Mouse (Mus musculus): ENCODE results near the gene Tcirg1. TPM values are rescaled to one million over a fixed set of nuclear protein-coding genes. Genes with fewer than 3 reads are reported as not detected.

The Tcirg1 gene
- 168 and 319 TPM in 2 replicates for polyA plus RNA-seq (2012; ENCODE audit: low replicate concordance)

DNA sequence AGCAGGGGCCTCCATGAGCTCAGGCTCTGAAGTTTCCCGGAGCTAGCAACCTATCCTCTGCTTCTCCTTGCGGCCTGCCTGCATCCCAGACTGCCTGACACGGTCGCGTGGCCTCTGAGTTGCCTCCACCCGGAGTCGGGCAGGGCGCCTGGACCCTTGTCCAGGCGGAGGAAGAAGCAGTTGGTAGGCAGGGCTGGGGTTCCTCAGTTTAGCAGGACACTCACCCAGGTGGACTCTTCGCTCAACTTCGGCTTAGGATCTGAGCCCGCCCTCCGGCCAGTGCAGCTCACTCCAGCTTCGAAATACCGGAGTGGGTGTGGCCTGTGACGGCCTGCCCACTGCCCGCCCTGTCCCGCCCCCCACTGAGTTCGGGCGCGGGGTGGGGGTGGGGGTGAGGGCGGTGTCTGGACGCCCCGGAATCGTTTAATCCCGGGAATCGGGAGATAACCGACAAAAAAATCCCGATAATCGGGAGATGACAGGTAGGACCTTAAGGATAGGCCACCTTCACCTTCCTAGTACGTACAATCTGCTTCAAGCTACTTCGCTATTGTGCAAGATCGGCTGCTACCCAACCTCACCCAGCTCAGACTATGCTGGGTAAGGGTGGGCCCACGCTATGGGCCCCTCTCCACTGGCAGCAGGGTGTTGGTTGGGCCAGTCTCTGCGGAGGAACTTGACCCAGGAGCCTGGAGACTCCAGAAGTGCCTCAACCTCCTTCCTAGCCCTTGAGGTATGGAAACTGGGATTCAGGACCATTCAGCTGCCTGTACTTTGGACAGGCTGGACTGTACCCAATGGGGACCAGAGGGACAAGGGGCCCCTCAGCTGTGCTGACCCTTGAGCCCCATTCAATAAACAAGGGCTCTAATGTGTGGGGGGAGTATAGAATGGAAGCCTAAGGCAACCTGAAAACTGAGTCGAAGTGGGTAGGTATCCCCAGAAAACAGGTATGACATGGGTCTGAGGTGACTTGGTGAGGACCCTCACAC lies at the start of gene Tcirg1:
Gene Tcirg1 (minus strand): TSS at position 339 of the 992 bp plus-strand sequence.

DNA sequence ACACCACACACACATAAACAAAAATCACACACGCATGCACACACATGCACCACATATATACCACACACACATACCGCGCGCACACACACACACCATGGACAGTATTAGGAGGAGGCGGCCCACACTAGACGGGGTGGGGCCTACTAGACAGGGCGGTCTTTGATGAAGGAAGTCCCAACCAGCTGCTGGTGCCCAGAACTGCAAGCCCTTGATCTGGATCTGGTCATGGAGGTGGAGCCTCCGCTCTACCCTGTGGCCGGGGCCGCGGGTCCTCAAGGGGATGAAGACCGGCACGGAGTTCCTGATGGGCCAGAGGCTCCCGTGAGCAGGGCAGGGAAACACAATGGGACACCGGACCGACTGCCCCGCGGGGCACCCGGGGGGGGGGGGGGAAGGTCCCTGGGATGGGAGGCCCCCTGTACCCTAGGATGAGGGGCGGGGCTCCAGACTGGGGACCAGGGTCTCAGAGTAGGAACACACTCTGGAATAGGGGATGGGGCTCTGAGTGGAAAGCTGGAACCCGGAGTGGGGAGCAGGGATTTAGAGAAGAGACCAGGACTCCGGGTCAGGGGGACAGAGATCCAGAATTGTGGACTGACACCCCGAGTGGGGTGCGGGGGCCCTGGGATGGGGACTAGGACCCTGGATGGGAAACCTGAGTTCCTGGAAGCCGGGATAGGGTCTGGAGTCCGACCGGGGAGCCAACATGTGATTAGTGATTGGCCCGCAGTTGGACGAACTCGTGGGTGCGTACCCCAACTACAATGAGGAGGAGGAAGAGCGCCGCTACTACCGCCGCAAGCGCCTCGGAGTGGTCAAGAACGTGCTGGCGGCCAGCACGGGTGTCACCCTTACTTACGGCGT lies 28.3 kb upstream of the Tcirg1 start, which contains the start of gene Unc93b1:
Gene Unc93b1 (plus strand): TSS at position 155 of the 864 bp plus-strand sequence.

GRCm38 (mm10) chr19:3929211-3929941 lies 22.4 kb upstream of the Tcirg1 start, which contains the start of gene Aldh3b1:
Gene Aldh3b1, minus strand, starts transcription at chr19:3929808.

DNA sequence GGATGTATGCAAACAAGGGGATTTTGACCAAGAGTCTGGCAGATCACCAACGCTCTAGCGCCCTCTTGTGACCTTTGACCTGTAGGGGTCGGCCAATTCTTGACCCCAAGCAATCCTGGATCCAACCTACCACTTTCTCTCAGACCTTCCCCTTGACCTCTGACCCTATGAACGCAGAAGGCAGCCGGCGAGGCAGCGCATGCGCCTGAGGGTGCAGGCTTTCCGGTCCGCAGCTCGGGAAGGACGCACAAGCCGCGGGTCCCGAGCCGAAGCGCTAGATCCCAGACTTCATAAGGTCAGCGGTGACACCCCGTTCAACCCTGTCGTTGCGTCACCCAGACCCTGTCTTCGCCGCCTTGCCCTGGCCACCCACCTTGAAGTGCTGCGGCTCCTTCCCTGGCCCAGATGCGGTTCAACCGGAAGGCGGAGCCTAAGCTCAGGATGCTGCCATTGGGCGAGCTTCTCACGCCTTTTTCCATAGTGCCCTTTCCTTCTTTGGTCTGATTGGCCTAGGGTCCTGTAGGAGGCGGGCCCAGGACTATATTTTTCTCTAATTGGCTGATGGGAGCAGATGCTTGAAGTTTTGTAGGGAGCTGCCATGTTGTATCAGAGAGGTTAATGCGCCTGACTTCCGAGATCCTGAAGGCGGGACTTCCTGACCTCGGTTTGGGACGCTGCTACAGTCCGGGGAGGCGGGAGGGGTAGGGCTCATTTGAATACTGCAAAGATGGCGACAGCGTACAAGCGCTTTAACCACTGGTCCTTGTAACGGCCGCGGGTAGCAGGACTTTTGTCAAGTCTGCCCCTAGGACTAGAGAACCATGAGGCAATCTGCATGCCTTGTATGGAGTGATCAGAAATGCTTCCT lies 5.6 kb upstream of the Tcirg1 start, which contains the start of gene Ndufs8:
Gene Ndufs8 (minus strand): TSS at position 438 of the 868 bp plus-strand sequence.

GRCm38 (mm10) chr19:3851502-3851962 lies 55.4 kb downstream of the Tcirg1 start, which contains the start of gene Chka:
Gene Chka, plus strand, starts transcription at chr19:3851773.

Other genes starting within 250 kb of the Tcirg1 start
- 18.0 and 21.3 TPM in 2 replicates for gene Lrp5, start 220.6 kb downstream of the Tcirg1 start, polyA plus RNA-seq (2012; ENCODE audit: low replicate concordance)
- gene 1810055G02Rik, start 198.8 kb downstream of the Tcirg1 start, polyA plus RNA-seq (2012; ENCODE audit: low replicate concordance), result 1.7 and 4.1 TPM in 2 replicates
- 21.5 and 25.7 TPM in 2 replicates for gene Kmt5b, start 139.7 kb downstream of the Tcirg1 start, polyA plus RNA-seq (2012; ENCODE audit: low replicate concordance)
- 10.5 and 28.9 TPM in 2 replicates for gene Chka, start 55.4 kb downstream of the Tcirg1 start, polyA plus RNA-seq (2012; ENCODE audit: low replicate concordance)
- gene Ndufs8, start 5.6 kb upstream of the Tcirg1 start, polyA plus RNA-seq (2012; ENCODE audit: low replicate concordance), result 14.4 and 178 TPM in 2 replicates
- 12.9 and 17.0 TPM in 2 replicates for gene Aldh3b1, start 22.7 kb upstream of the Tcirg1 start, polyA plus RNA-seq (2012; ENCODE audit: low replicate concordance)
- 560 and 780 TPM in 2 replicates for gene Unc93b1, start 28.1 kb upstream of the Tcirg1 start, polyA plus RNA-seq (2012; ENCODE audit: low replicate concordance)
- 0.03 TPM in 1 of 2 replicates, not detected in the other for gene Aldh3b3, start 51.5 kb upstream of the Tcirg1 start, polyA plus RNA-seq (2012; ENCODE audit: low replicate concordance)
- 0.14 and 1.1 TPM in 2 replicates for gene Aldh3b2, start 65.2 kb upstream of the Tcirg1 start, polyA plus RNA-seq (2012; ENCODE audit: low replicate concordance)
- gene Acy3, start 79.4 kb upstream of the Tcirg1 start, polyA plus RNA-seq (2012; ENCODE audit: low replicate concordance), result 0.24 and 2.2 TPM in 2 replicates
- gene Tbx10, start 85.6 kb upstream of the Tcirg1 start, polyA plus RNA-seq (2012; ENCODE audit: low replicate concordance), result not detected in 2 replicates
- gene Nudt8, start 93.4 kb upstream of the Tcirg1 start, polyA plus RNA-seq (2012; ENCODE audit: low replicate concordance), result 15.0 and 27.5 TPM in 2 replicates
- gene Gm49405, start 93.5 kb upstream of the Tcirg1 start, polyA plus RNA-seq (2012; ENCODE audit: low replicate concordance), result 6.1 and 8.0 TPM in 2 replicates
- gene Doc2g, start 96.2 kb upstream of the Tcirg1 start, polyA plus RNA-seq (2012; ENCODE audit: low replicate concordance), result 8.9 and 23.7 TPM in 2 replicates
- gene Ndufv1, start 105.7 kb upstream of the Tcirg1 start, polyA plus RNA-seq (2012; ENCODE audit: low replicate concordance), result 57.0 and 132 TPM in 2 replicates
- gene Gstp1, start 130.9 kb upstream of the Tcirg1 start, polyA plus RNA-seq (2012; ENCODE audit: low replicate concordance), result 64.6 and 210 TPM in 2 replicates
- gene Gstp2, start 138.9 kb upstream of the Tcirg1 start, polyA plus RNA-seq (2012; ENCODE audit: low replicate concordance), result 0.47 and 0.56 TPM in 2 replicates
- gene Gstp3, start 152.4 kb upstream of the Tcirg1 start, polyA plus RNA-seq (2012; ENCODE audit: low replicate concordance), result 8.4 and 10.8 TPM in 2 replicates
- not detected in 2 replicates for gene Cabp2, start 174.4 kb upstream of the Tcirg1 start, polyA plus RNA-seq (2012; ENCODE audit: low replicate concordance)
- 251 and 401 TPM in 2 replicates for gene Cdk2ap2, start 190.0 kb upstream of the Tcirg1 start, polyA plus RNA-seq (2012; ENCODE audit: low replicate concordance)
- 226 and 266 TPM in 2 replicates for gene Pitpnm1, start 192.9 kb upstream of the Tcirg1 start, polyA plus RNA-seq (2012; ENCODE audit: low replicate concordance)
- gene Aip, start 218.7 kb upstream of the Tcirg1 start, polyA plus RNA-seq (2012; ENCODE audit: low replicate concordance), result 166 and 283 TPM in 2 replicates
- gene Gpr152, start 232.7 kb upstream of the Tcirg1 start, polyA plus RNA-seq (2012; ENCODE audit: low replicate concordance), result 0.06 TPM in 1 of 2 replicates, not detected in the other
- gene Cabp4, start 236.9 kb upstream of the Tcirg1 start, polyA plus RNA-seq (2012; ENCODE audit: low replicate concordance), result 2.9 and 3.2 TPM in 2 replicates
- gene Coro1b, start 241.5 kb upstream of the Tcirg1 start, polyA plus RNA-seq (2012; ENCODE audit: low replicate concordance), result 197 and 258 TPM in 2 replicates
- 1,796 and 2,730 TPM in 2 replicates for gene Ptprcap, start 246.5 kb upstream of the Tcirg1 start, polyA plus RNA-seq (2012; ENCODE audit: low replicate concordance)